Mouse (Mus musculus) heart, embryonic 16.5 days (tissue): ENCODE results near the gene Rpl6. TPM values are rescaled to one million over a fixed set of nuclear protein-coding genes. Genes with fewer than 3 reads are reported as not detected.

Source experiments
- ATAC-seq: fragments of 200-750 bp; cut with Nextera tagmentation; replicated peaks from 2 replicates; pipeline ENCODE4 v1.8.0; 2017; ENCODE audit warnings: moderate number of reproducible peaks; ENCODE audit not compliant: insufficient read depth, low FRiP score; ENCODE audit errors: extremely low read depth
- H3K27ac ChIP-seq: fragments of 300-500 bp; sonication (generic); 2 replicates; pipeline ENCODE4 v1.5.1; 2014; ENCODE audit warnings: mild to moderate bottlenecking, low read length, control low read depth, moderate library complexity
- H3K27me3 ChIP-seq: fragments of 300-500 bp; sonication (generic); 2 replicates; pipeline ENCODE4 v1.6.1; 2014; ENCODE audit warnings: low read length, mixed read lengths; ENCODE audit not compliant: control insufficient read depth, insufficient read depth
- H3K36me3 ChIP-seq: fragments of 300-500 bp; sonication (generic); 2 replicates; pipeline ENCODE4 v1.6.1; 2014; ENCODE audit not compliant: control insufficient read depth, insufficient read depth
- H3K4me1 ChIP-seq: fragments of 300-500 bp; sonication (generic); 2 replicates; pipeline ENCODE4 v1.6.1; 2014; ENCODE audit warnings: low read length, mixed read lengths; ENCODE audit not compliant: control insufficient read depth, insufficient read depth
- H3K4me2 ChIP-seq: fragments of 300-500 bp; sonication (generic); 2 replicates; pipeline ENCODE4 v1.6.1; 2014; ENCODE audit warnings: low read depth, mild to moderate bottlenecking, control low read depth, low read length
- H3K4me3 ChIP-seq: fragments of 300-500 bp; sonication (generic); 2 replicates; pipeline ENCODE4 v1.5.1; 2014; ENCODE audit warnings: mild to moderate bottlenecking, control low read depth, low read length
- H3K9ac ChIP-seq: fragments of 300-500 bp; sonication (generic); 2 replicates; pipeline ENCODE4 v1.6.1; 2014; ENCODE audit warnings: low read length, control low read depth
- H3K9me3 ChIP-seq: fragments of 300-500 bp; sonication (generic); replicated peaks from 2 replicates; pipeline ENCODE4 v1.6.1; 2016; ENCODE audit warnings: low read length; ENCODE audit not compliant: control insufficient read depth
- WGBS: fragments of 180-500 bp; shearing (Covaris S2); extraction: QIAGEN DNeasy Blood & Tissue Kit; methylation state at CpG from one replicate; pipeline ENCODE4 v1.1.7; 2014; 5-methylcytosine and 5-hydroxymethylcytosine counted together
- polyA plus RNA-seq: library from polyadenylated mRNA; unstranded; fragments of >200 nt; fragmentation: Nextera tagmentation; extraction: Ambion mirVana; gene quantifications from 2 replicates; pipeline ENCODE4 v1.2.1, GENCODE M21; 2015

The Rpl6 gene
- polyA plus RNA-seq, 1 experiment from 2014 or later: 345 TPM

- peaks cover 16% of the 10 kb centered on the region for H3K36me3 ChIP-seq
- H3K4me2 ChIP-seq: no peak overlapping the region
- 89% methylated on average over 7 of the region's 7 CpGs for WGBS
- no peak overlapping the region for H3K27ac ChIP-seq
- no peaks in the 10 kb centered on the region for H3K9me3 ChIP-seq
- no peak overlapping the region for H3K4me3 ChIP-seq
- H3K9ac ChIP-seq: no peak overlapping the region
- H3K4me1 ChIP-seq: peaks cover 3% of the 10 kb centered on the region; the same call in 1 of the 2 replicates
- no peak for ATAC-seq
- no peaks in the 10 kb centered on the region for H3K27me3 ChIP-seq
Observed at GRCm38 (mm10) chr5:121254977-121255376, 50.7 kb downstream of the Rpl6 start.

Other genes starting within 250 kb of the Rpl6 start
- not detected in 2 replicates for gene Rph3a, start 194.4 kb upstream of the Rpl6 start, polyA plus RNA-seq
- gene Ptpn11, start 13.1 kb upstream of the Rpl6 start, polyA plus RNA-seq: 17.4 and 19.4 TPM in 2 replicates
- 2.6 and 3.4 TPM in 2 replicates for gene Hectd4, start 15.7 kb downstream of the Rpl6 start, polyA plus RNA-seq
- 85.0 and 86.3 TPM in 2 replicates for gene Trafd1, start 181.2 kb downstream of the Rpl6 start, polyA plus RNA-seq
- 35.5 and 36.3 TPM in 2 replicates for gene Naa25, start 193.5 kb downstream of the Rpl6 start, polyA plus RNA-seq
- 4.5 and 4.8 TPM in 2 replicates for gene Tmem116, start 247.4 kb downstream of the Rpl6 start, polyA plus RNA-seq
- gene Erp29, start 248.0 kb downstream of the Rpl6 start, polyA plus RNA-seq: 128 and 131 TPM in 2 replicates